Mouse (Mus musculus) kidney, embryonic 16.5 days (tissue): Measurements from ENCODE around the gene Trank1. TPM values are rescaled to one million over a fixed set of nuclear protein-coding genes. Genes with fewer than 3 reads are reported as not detected.

Experiments
- ATAC-seq: fragments of 200-750 bp; cut with Nextera tagmentation; 2 replicates; pipeline ENCODE4 v1.8.0; 2017; ENCODE audit warnings: moderate TSS enrichment; ENCODE audit not compliant: low FRiP score, low TSS enrichment
- H3K27ac ChIP-seq: fragments of 300-500 bp; sonication (generic); 2 replicates; pipeline ENCODE4 v1.5.1; 2014; ENCODE audit warnings: low read length
- H3K27me3 ChIP-seq: fragments of 300-500 bp; sonication (generic); 2 replicates; pipeline ENCODE4 v1.6.1; 2014; ENCODE audit warnings: low read length, control low read depth, mixed read lengths; ENCODE audit not compliant: insufficient read depth
- H3K36me3 ChIP-seq: fragments of 300-500 bp; sonication (generic); 2 replicates; pipeline ENCODE4 v1.6.1; 2014; ENCODE audit warnings: low read length, control low read depth, mixed read lengths; ENCODE audit not compliant: insufficient read depth
- H3K4me1 ChIP-seq: fragments of 300-500 bp; sonication (generic); 2 replicates; pipeline ENCODE4 v1.6.1; 2014; ENCODE audit warnings: low read length, control low read depth, mixed read lengths; ENCODE audit not compliant: insufficient read depth
- H3K4me2 ChIP-seq: fragments of 300-500 bp; sonication (generic); replicated peaks from 2 replicates; pipeline ENCODE4 v1.6.1; 2014; ENCODE audit warnings: low read depth, low read length
- H3K4me3 ChIP-seq: fragments of 300-500 bp; sonication (generic); 2 replicates; pipeline ENCODE4 v1.5.1; 2014; ENCODE audit warnings: mild to moderate bottlenecking, low read length
- H3K9ac ChIP-seq: fragments of 300-500 bp; sonication (generic); replicated peaks from 2 replicates; pipeline ENCODE4 v1.6.1; 2014; ENCODE audit warnings: low read length
- H3K9me3 ChIP-seq: fragments of 300-500 bp; sonication (generic); 2 replicates; pipeline ENCODE4 v1.6.1; 2016; ENCODE audit warnings: low read length, control low read depth
- WGBS: fragments of 180-500 bp; shearing (Covaris S2); extraction: QIAGEN DNeasy Blood & Tissue Kit; methylation state at CpG from one replicate; pipeline ENCODE4 v1.1.7; 2014; 5-methylcytosine and 5-hydroxymethylcytosine counted together
- polyA plus RNA-seq: library from polyadenylated mRNA; unstranded; fragments of >200 nt; fragmentation: Nextera tagmentation; extraction: Ambion mirVana; gene quantifications from 2 replicates; pipeline ENCODE4 v1.2.1, GENCODE M21; 2015

The Trank1 gene
- polyA plus RNA-seq, 1 experiment from 2014 or later = 0.37 TPM

DNA sequence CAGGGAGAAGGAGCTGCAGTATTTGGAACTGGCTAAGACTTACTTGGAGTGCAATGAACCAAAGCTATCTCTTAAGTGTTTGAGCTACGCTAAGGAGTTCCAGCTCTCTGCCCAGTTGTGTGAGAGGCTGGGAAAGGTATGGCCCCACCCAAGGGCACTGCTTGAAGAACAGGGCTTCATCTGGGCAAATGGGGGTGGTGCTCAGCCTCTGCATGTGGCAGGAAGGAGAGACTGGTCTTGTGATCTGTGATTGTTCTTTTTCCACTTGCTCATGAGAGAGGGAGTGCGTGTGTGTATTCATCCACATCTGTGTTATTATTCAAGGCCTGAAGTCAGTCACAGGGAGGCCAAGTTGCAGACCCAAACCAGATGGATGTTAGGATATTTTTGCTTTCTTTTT lies 75.0 kb downstream of the Trank1 start:
- Histone ChIP-seq H3K4me2 (no peak overlapping the region), H3K36me3 (no peaks in the 10 kb centered on the region), H3K9ac (no peak overlapping the region), H3K4me3 (no peak overlapping the region), H3K9me3 (no peaks in the 10 kb centered on the region), H3K27ac (peak overlapping the region; percentile 22; the same call in 1 of the 2 replicates), H3K27me3 (no peaks in the 10 kb centered on the region), H3K4me1 (0 out of 2 replicates have a peak, but pooled peaks cover 8% of the 10 kb centered on the region)
- peak; percentile 84; the same call in 1 of the 2 replicates for ATAC-seq
- 56% methylated on average over 2 of the region's 2 CpGs for WGBS

DNA sequence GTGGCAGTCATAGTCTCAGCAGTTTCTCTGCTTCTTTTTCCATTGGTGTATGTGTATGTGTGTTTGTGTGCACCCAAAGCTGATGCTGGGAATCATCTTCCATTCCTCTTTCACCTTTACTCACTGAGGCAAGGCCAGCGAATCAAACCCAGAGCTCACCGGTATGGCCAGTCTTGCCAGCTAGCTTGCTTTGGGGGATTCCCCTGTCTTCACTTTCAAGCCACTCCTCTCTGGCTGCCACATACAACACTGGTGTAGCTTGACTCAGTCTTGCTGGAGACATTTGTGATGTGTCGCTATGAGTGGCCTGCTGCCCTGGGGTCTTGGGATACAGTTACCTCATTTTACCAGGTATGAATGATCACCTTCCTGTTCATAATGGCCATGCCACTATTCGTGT lies 76.0 kb downstream of the Trank1 start:
- Histone ChIP-seq H3K4me2 (no peak overlapping the region), H3K4me1 (0 out of 2 replicates have a peak, but pooled peaks cover 8% of the 10 kb centered on the region), H3K9me3 (no peaks in the 10 kb centered on the region), H3K27me3 (no peaks in the 10 kb centered on the region), H3K9ac (no peak overlapping the region), H3K36me3 (no peaks in the 10 kb centered on the region), H3K27ac (no peak overlapping the region; the same call in 1 of the 2 replicates), H3K4me3 (no peak overlapping the region)
- 85% methylated on average over 4 of the region's 4 CpGs for WGBS
- no peak for ATAC-seq

DNA sequence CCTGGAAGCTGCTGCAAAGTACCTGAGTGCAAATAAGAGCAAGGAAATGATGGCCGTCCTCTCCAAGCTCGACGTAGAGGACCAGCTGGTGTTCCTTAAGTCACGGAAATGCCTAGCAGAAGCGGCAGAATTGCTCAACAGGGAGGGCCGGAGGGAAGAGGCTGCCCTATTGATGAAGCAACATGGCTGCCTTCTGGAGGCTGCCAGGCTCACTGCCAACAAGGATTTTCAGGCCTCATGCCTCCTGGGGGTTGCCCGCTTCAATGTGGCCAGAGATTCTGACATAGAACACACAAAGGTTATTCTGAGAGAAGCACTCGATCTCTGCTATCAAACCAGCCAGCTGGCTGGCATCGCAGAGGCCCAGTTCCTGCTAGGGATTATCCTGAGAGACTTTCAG lies 78.5 kb downstream of the Trank1 start:
- Histone ChIP-seq H3K4me1 (0 out of 2 replicates have a peak, but pooled peaks cover 4% of the 10 kb centered on the region), H3K4me2 (no peak overlapping the region), H3K9me3 (no peaks in the 10 kb centered on the region), H3K9ac (no peak overlapping the region), H3K4me3 (no peak overlapping the region), H3K36me3 (no peaks in the 10 kb centered on the region), H3K27ac (no peak overlapping the region), H3K27me3 (no peaks in the 10 kb centered on the region)
- no peak for ATAC-seq
- 82% methylated on average over 9 of the region's 9 CpGs for WGBS

DNA sequence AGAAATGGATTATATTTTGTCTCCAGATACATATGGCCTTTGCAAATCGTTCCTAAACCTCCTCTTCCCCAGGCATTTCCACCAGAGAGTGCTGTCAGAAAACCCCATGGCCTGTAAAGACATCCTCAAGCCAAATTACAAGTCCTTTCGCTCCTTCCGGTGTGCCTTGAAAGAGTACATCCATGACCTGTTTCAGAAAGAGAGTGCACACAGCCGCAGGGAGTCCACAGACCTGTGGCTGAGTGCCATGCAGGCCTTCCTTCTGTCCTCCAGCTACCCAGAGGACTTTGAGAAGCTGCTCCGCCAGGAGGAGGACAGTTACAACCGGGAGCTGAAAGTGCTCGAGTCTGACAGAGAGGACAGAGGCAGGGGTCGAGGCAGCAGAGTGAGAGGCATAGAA lies 79.5 kb downstream of the Trank1 start:
- Histone ChIP-seq H3K27me3 (no peaks in the 10 kb centered on the region), H3K9me3 (no peaks in the 10 kb centered on the region), H3K4me1 (no peaks in the 10 kb centered on the region), H3K9ac (no peak overlapping the region), H3K4me3 (no peak overlapping the region), H3K36me3 (no peaks in the 10 kb centered on the region), H3K4me2 (no peak overlapping the region), H3K27ac (no peak overlapping the region)
- no peak for ATAC-seq
- 83% methylated on average over 8 of the region's 8 CpGs for WGBS

DNA sequence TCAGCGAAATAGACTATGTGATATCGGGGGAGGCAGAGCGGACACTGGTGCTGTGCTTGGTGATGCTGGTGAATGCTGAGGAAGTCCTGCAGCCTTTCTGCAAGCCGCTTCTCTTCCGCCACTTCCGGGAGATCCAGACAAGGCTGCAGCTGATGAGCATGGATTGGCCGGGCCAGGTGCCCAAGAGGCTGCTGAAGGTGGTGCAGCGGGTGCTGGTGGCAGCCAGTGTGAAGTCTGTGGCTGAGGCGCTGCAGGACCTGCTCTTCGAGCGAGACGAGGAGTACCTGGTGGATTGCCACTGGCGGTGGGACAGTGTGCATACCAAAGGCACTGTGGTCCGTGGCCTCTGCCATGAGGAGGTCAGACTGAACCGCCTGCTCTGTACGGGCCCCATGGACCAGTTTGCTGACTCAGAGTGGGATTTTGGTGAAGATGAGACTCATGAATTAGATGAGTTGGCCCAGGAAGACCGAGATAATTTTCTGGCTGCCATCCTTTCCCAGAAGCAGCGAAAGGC lies 80.4 kb downstream of the Trank1 start:
- H3K4me1 ChIP-seq = no peaks in the 10 kb centered on the region
- no peak overlapping the region for H3K9ac ChIP-seq
- H3K4me2 ChIP-seq = no peak overlapping the region
- no peaks in the 10 kb centered on the region for H3K9me3 ChIP-seq
- no peaks in the 10 kb centered on the region for H3K36me3 ChIP-seq
- no peak overlapping the region for H3K27ac ChIP-seq
- H3K27me3 ChIP-seq = no peaks in the 10 kb centered on the region
- no peak overlapping the region for H3K4me3 ChIP-seq
- ATAC-seq = no peak; the same call in 1 of the 2 replicates
- WGBS = 85% methylated on average over 18 of the region's 18 CpGs

DNA sequence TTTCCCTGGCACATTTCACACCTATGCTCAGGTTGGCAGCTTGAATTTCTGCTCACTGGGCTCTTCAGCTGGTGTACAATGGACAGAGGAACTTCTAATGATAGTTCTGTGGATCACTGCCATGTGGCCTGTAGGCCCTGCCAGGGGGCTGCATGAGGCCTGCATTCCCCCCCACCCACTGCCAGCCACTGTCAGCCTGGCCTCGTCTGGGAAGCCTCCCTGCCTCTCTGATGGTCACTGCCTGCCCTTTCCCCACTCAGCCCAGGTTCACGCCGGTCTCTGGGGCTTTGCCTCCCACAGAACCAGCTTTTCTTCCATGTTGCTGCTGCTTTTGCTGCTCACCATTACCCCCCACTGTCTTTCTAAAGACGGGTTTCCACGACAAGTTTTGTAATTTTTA lies 83.7 kb downstream of the Trank1 start:
- no peaks in the 10 kb centered on the region for H3K36me3 ChIP-seq
- H3K9ac ChIP-seq = no peak overlapping the region
- no peak overlapping the region for H3K4me3 ChIP-seq
- ATAC-seq = no peak
- H3K4me1 ChIP-seq = no peaks in the 10 kb centered on the region
- no peak overlapping the region for H3K27ac ChIP-seq
- no peak overlapping the region for H3K4me2 ChIP-seq
- no peaks in the 10 kb centered on the region for H3K9me3 ChIP-seq
- H3K27me3 ChIP-seq = no peaks in the 10 kb centered on the region
- WGBS = 71% methylated on average over 5 of the region's 5 CpGs

DNA sequence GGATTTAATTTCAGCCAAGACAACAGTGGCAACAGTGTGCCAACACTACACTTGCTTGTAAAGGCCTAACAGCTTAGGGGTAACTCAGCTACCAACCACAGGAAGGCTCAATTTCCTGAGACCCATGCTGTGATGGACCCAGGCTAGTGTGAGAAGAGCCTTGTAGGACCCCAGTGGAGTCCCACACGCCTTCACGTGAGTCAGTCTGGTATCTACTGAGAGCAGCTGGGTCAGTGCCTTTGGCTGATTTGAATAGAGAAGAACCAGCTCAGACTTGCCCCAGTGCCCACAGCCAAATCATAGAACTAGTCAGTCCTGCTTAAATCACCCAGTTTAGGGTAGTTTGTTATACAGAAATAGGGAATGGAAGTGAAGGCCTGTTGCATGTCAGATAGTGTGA lies 86.5 kb downstream of the Trank1 start:
- WGBS = 86% methylated on average over 2 of the region's 2 CpGs
- no peak for ATAC-seq

DNA sequence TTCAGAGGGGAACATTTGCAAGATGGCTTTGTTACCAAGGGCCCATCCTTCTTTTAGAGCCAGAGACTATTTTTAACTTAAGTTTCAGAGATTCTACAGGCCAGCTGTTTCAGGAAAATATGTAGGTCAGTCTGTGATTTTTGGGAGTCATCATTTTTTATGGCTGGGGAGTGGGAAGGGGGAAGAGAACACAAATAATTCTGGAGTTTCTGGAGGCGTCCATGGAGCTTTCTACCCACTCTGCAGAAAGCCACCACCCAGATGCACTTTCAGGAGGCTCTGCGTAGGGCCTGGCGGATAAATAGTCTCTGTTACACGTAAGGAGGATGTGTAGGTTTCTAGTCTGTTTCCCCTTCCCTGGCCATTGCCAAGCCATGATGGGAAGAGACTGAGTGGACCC lies 88.5 kb downstream of the Trank1 start:
- ATAC-seq = no peak
- no peaks in the 10 kb centered on the region for H3K36me3 ChIP-seq
- H3K9me3 ChIP-seq = no peaks in the 10 kb centered on the region
- H3K4me2 ChIP-seq = no peak overlapping the region
- no peaks in the 10 kb centered on the region for H3K27me3 ChIP-seq
- H3K27ac ChIP-seq = no peak overlapping the region
- WGBS = 81% methylated on average over 4 of the region's 4 CpGs
- no peak overlapping the region for H3K9ac ChIP-seq
- H3K4me1 ChIP-seq = no peaks in the 10 kb centered on the region
- no peak overlapping the region for H3K4me3 ChIP-seq

More for the DNA sequence above, 86.5 kb downstream of the Trank1 start:
- Histone ChIP-seq H3K9me3 (no peaks in the 10 kb centered on the region), H3K27me3 (no peaks in the 10 kb centered on the region), H3K4me2 (no peak overlapping the region), H3K36me3 (no peaks in the 10 kb centered on the region), H3K4me1 (no peaks in the 10 kb centered on the region), H3K27ac (no peak overlapping the region), H3K4me3 (no peak overlapping the region), H3K9ac (no peak overlapping the region)

DNA sequence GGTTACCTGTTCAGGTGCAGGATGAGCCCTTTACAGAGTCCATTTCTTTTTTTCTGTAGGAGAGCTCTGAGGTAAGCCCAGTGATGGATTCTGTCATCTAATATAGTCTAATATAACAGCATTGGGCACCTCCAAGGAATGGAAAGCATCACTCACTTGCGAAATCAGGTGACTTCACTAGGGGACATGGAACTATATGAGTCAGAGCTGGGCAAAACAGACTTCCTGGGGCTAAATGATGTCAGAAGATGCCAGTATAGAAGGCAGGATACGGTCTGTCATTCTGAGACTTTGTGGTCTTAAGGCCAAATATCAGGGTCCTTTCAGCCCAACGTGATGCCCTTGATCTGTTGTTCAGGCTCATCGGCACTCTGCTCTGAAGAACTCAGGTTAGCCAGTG lies 91.6 kb downstream of the Trank1 start:
- Histone ChIP-seq H3K4me1 (no peaks in the 10 kb centered on the region), H3K4me3 (no peak overlapping the region), H3K9ac (no peak overlapping the region), H3K4me2 (no peak overlapping the region), H3K27ac (no peak overlapping the region), H3K36me3 (no peaks in the 10 kb centered on the region), H3K9me3 (no peaks in the 10 kb centered on the region), H3K27me3 (no peaks in the 10 kb centered on the region)
- WGBS = 93% methylated on average over 4 of the region's 4 CpGs
- no peak for ATAC-seq

DNA sequence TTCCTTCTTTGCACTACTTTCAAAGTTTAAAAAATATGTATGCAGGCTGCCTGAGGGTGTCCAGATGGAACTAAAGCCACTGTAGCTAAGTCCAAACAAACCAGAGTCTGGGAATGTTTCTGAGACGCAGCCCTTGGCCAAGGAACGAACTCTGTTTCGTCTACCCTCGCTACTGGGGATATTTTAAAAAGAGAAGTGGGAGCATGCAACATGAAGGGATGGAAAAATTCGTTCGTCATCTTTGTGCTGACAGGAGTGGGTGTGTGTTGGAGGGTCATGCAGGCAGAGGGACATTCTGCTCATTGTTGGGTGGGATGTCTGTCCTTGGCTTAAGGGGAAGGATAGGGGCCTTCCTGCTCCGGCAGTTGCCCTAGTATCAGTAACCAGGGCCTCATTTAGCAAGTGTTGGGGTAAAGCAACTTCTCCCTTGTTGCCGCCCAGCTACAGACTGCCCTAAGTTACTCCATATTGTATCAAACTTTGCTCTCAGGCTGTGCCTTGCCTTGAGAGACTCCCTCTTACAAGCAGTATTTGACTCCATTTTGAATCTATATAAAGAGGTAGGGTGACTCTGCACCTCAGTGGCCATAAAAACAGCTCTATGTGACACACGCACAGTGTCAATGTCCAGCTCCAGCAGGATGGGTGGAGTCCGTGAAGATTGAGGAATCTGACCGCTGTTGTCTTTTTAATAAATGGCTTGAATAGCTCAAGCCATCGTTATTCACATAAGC lies 93.0 kb downstream of the Trank1 start:
- ATAC-seq = no peak
- H3K9ac ChIP-seq = no peak overlapping the region
- H3K27me3 ChIP-seq = no peaks in the 10 kb centered on the region
- H3K36me3 ChIP-seq = no peaks in the 10 kb centered on the region
- no peaks in the 10 kb centered on the region for H3K9me3 ChIP-seq
- H3K4me1 ChIP-seq = no peaks in the 10 kb centered on the region
- no peak overlapping the region for H3K27ac ChIP-seq
- no peak overlapping the region for H3K4me3 ChIP-seq
- no peak overlapping the region for H3K4me2 ChIP-seq
- 79% methylated on average over 12 of the region's 12 CpGs for WGBS
